Mouse (Mus musculus): ENCODE data around the gene Srgap2.

Gene Srgap2

DNA sequence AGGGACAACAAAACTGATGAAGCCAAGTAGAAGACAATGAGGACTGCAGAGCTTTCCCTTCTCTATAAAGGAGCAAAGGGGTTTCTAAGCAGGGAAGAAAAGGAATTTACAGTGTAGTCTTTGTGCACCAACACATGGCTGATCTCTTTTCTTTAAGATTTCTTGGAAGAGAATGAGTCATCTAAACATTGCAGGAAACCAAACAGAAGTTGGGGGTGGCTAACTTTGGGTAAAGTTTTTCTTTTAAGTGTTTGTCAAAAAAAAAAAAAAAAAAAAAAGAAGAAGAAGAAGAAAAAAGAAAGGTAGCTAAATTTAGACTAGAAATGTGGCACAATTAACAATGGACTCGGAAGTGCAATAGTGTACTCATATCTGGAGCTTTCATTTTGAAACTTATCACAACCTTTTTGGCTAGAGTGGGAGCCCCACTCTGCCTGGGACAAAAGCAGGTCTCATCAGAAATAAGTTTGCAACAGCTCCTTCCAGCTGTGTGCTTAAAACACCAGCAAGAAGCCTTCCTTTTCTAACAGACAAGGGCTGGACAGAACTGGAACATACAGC, 148.2 kb downstream of the Srgap2 start:
- 19% methylated on average over 1 of the region's 1 CpGs for WGBS

DNA sequence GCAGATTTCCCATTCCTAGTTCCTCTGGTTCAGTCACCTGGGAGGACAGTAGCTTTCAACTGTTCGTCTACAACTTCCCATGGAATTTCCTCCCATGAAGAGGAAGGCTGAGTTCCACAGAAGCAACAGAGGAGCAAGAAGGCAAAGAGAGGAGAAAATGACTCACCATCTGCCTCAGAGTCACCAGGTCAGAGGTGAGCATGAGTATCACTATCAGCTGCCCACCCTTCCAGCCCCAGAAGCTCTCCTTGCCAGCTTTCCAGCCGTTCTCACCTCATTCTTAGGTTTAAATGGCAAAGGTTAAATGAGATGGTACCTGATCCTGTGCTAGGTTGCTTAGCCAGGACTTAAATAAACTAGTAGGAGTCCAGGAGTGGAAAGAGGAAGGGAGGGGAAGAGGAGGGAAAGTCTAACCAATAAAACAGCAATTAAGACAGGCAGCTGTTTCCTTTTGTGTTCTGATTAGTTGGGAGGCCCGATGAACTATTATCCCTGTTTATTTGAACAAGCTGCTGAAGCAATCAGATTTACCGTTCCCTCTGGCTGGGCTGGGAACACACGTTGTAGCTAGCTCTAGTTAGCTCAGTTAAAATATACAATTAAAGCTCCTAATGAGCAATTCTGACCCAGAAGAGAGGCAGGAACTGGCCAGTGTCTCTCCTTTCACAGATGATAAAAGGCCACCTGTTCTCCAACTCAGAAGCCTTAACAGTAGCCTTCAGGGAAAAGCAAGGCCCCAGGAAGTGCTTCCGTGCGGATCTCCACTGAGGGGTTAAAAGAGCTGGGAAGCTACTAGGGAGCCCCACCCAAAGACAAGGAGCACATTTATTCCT, 148.9 kb downstream of the Srgap2 start:
- 41% methylated on average over 7 of the region's 7 CpGs for WGBS

DNA sequence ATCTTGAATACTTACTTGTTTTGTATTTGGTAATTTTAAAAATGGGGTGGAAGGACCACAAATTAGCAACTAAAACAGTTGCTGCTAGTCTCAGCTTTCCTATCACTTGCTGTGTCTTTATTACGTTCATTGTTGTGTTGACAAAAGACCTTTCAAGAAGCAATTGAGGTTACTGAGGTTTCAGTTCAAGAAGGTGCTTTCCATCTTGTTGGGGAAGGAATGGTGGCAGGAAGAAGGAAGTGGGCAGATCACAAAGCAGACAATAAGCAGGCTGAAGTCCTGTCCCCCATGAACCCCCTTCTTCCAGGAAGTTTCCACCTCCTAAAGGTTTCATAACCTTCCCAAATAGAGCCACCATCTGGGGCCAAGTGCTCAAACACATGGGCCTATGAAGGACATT, 161.3 kb downstream of the Srgap2 start:
- WGBS = 73% methylated on average over 1 of the region's 1 CpGs

DNA sequence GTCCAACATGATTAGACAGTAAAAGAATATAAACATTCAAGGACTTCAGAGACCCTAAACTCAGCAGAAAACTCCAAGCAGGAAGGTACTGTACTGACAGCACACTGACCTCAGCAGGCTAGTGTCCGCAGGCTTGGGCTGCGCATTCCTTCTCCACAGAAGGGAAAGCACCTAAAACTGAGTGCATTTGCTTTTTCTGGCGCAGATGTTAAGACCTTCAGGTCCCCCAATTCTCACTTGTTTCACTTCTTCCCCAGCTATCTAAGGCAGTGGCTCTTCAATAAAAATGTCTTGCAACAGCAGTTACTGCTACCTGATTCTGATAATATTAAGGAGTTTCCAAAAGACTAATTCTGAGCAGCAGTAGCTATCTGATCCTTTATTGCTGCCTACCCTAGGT, 162.7 kb downstream of the Srgap2 start:
- 86% methylated on average over 3 of the region's 3 CpGs for WGBS

DNA sequence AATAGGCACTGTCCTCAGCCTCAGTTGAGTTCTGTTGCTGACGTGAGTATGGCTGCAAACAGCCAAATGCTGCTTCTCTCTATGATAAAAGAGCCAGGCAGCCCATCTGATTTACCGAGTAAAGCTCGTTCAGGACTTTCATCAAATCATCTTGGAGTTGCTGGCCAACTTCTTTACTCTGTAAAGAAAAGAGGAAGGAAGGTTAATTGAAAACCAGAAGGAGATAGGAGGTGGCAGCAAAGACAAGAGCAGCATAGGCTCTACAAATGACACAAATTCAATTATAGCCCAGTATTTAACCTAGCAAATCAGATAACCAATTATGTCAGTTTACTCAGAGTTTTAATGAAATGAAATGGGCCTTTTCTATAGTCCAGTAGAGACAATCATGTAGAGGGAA, 163.3 kb downstream of the Srgap2 start:
- 57% methylated on average over 3 of the region's 3 CpGs for WGBS

DNA sequence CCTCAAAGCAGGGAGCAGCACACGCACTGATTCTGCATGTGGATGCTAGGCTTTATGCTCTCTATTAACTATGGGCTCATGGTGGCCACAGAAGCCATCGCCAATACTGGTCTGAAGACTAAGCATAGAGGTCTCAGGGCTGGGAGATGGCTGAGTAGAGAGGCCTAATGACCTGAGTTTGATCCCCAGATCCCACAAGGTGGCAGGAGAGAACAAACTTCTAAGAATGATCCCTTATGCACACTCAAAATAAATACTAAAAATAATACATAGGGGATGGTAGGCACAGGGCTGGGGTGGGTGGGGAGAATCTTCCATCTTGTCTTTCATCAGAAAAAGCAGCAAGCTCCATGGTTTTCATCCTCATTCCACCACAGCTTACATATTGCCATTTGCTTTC, 165.1 kb downstream of the Srgap2 start:
- 88% methylated on average over 2 of the region's 2 CpGs for WGBS

DNA sequence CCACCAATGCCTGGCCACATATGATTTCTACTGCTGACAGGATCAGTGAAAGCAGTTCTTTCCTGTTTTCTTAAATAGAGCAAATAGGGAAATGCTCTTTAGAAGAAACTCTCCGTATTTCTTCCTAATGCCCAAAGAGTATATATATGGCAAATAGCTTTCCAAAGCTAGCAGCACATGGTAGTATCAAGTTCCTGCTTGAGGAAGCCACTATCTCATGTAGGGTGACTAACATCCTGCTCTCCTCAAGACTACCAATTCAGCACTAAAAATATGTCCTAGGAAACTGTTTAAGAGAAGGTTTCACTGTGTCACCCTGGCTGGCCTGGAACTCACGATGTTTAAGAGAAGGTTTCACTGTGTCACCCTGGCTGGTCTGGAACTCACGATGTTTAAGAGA, 166.4 kb downstream of the Srgap2 start:
- WGBS = 71% methylated on average over 3 of the region's 3 CpGs

DNA sequence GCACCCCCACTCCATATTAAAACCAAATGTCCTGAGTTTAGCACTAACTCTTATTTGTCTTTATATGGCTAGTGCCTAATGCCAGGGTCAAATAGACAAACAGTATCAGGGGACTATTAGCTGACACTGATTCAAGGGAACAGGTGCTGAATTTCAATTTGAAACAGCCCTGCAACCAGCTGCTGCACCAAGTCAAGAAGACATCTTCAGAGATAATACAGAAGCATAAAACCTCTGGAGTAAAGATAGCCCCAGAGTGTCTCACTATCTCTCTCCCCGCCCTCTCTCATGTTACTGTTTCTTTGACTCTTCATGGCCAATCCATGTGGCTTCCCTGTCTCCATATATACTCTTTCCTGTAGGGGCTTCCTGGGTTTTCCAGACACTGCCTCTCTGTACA, 167.5 kb downstream of the Srgap2 start:
- WGBS = 91% methylated on average over 1 of the region's 1 CpGs

DNA sequence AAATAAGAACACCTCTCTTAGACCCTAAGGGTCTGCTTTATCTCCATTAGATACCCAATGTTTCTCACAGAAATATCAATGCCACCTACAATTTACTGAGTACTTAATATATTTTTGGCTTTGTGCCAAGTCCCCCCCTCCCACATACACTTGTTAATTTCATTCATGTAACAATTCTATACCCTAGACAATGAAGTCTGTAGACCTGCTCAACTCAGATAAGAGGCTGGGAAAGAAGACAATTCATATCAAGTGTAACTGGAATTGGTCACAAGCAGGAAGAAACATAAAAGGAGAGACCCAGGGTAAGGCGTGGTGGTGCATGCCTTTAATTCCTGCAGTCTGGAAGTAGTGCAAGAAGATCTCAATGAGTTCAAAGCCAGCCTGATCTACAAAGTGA, 169.9 kb downstream of the Srgap2 start:
- WGBS = 89% methylated on average over 1 of the region's 1 CpGs

DNA sequence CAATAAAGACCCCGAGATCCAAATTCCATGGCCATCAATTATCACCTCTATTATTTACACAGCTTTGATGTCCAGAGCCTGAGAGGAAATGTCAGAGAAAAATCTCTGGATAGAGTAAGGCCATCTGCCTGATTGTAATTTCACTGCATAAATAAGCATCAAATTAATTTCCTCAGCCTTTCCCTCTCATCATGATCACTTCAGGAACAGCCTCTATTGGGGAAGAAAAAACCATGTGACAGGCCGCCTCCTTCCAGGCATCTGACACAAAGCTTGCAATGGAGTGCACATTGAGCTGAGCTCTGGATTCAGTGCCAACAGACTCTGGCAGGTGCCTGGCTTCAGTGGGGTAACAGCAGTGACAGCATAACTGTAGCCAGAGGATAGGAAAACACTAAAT, 175.7 kb downstream of the Srgap2 start:
- WGBS = 39% methylated on average over 2 of the region's 2 CpGs

DNA sequence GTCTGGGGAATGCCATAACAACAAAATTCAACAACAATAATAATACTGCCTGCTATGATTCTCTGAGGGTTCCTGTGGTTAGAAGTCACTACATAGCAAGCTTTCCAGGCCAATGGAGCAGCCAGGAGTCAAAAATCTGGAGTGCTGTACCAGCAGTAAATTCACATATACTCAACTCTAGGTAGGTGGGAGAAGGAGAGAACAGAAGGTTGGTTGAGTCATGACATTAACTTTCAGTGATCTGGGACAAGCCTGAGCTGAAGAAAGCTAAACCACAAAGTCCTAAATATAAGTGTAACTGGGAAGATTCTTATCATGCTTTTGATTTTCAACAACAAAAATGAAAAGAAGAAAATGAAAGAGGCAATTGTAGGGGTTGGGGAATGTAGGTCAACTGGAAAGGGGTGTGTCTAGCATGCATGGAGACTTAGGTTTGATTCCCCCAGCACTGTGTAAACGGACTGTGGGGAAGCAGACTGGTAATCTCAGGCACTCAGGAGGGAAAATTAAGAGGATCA, 177.1 kb downstream of the Srgap2 start:
- WGBS = 45% methylated on average over 1 of the region's 1 CpGs

DNA sequence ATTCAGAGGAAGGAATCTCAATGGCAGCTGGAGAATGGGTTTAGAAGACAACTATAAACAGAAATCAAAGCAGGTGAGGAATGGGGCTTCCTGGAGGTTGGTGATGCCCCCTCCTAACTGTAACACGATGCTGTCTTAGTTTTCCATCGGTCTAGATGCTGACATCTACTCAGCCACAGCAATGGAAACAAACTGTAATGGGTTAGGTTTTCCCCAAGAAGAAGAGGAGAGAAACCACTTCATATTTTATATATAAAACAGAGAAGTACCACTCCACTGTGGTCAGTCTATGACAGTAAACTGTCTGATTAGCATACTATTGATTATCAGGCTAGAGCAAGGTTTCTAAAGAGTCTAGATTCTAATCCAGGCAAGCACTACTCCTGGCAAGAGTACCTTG, 179.4 kb downstream of the Srgap2 start:
- WGBS = 71% methylated on average over 2 of the region's 2 CpGs

DNA sequence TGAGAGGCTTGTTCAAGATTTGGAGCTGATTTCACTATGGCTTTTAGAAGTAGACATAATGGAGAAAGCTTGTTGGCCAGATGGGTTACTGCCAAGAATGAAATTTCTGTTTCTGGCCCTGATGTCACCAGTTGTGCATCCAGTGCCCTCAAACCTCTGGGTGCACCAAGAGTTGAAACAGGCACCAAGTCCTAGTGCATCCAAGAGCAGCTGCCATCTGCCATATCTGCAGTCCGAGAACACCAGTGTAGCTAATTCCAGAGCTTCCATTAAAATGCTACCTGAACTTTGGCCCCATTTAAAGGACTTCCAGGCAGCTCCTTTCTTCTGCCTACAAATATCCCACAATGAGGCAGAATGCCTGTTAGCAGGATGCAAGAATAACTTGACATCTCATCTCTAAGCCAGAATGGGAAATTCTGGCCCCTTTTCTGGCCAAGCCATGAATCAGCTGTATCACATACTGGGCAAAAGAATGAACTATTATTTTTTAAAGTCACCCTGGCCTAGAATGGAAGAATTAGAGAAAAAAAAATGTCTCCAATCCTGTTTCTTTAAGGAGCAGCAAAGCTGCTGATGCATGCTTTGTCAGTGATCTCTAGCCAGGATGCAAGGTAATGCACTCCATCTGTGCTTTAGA, 180.1 kb downstream of the Srgap2 start:
- 87% methylated on average over 1 of the region's 1 CpGs for WGBS

DNA sequence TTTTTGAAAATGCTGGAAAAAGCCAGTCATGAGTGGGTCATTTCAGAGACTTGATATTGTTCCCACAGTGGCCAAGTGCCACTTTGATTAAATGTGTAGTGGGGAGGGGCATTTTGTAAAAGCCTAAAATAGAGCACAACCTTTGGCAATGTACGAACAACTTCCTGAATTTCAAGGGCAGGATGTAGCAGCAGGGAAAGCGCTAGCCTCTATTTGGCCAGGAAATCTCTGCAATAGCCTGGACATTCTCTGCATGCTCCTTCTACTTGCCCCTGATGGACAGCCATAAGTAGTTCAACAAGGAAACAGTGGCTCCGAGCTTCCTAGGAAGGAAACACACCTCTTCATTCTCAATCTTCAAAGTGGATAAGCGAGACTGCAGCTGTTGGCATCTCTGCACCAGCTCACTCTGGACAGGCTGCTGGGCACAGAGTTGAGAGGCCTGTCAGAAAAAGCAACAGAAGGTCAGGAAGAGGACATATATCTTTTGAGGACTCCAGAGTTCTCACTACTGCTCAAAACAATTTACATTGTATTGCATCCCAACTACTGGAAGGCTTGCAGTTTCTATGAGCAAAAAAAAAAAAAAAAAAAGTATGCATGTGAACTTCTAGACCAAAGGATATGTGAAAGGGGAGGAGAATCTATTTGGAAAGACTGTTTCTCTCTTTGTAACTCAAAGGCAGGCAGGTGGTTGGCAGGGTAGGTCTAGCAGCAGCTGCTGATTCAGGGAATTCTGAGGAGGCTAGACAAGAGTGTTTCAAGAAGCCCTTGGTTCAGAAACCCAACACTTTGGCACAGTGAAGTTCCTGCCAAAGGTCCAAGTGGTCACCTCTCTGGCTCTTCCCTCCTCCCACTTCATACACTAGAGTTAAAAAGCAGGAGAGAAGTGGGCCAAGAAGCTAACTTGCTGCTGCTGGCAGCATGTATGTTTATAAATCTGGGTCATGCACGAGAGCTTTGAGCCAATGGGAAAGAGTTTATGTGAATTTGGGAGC, 181.4 kb downstream of the Srgap2 start:
- 64% methylated on average over 5 of the region's 5 CpGs for WGBS

DNA sequence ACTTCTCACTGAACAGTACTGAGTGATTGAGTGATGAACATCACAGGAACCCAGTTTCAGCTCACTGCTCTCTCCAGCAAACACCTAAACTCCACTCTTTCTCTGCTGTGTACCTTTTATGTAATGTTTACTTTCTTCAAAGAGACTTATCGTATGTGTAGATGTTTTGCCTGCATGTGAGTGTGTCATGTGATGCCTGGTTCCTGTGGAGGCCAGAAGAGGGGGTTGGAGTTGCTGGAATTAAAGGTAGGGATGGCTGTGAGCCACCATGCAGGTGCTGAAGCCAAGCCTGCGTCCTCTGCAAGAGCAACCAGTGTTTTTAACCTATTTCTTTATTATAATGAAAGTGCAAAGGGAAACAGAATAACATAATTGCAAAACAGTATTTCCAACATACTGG, 182.5 kb downstream of the Srgap2 start:
- 65% methylated on average over 2 of the region's 2 CpGs for whole genome bisulfite sequencing

DNA sequence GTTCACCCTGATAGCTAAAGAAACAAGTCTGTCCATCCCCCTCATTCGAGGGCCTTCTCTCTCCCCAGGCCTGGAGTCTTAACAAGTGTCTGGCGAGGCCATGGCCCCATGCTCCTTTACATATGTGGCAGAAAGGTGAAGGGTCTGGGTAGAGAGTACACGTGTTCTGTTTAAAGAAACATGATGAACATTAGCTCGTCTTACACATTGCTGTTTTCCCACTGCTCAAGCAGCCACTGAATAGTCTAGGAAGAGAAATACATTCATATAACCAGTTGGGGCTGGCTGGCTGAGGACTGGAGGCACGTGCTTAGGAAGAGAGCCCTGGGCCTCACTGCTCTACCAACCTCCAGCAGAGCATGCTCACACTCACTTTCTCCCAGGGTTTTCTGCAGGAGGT, 191.1 kb downstream of the Srgap2 start:
- 74% methylated on average over 5 of the region's 5 CpGs for WGBS

DNA sequence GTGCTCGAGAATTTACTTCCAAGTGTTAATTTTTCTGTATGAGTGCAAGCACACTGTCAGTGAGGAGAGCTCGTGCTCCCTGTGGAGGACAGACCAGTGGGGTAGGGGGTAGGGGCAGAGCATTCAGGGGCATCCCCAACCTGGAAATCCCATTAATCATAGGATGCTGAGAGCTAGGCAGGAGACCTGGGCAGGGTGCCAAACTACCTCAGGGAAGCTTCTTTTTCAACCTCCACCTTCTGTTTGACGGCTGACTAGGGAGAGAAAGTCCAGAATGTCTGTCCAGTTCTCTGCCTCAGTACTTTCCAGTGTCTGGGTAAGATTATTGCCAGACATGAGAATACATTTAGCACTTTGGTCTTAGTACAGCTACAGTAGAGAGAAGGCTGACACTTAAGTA, 191.5 kb downstream of the Srgap2 start:
- WGBS = 66% methylated on average over 3 of the region's 3 CpGs

DNA sequence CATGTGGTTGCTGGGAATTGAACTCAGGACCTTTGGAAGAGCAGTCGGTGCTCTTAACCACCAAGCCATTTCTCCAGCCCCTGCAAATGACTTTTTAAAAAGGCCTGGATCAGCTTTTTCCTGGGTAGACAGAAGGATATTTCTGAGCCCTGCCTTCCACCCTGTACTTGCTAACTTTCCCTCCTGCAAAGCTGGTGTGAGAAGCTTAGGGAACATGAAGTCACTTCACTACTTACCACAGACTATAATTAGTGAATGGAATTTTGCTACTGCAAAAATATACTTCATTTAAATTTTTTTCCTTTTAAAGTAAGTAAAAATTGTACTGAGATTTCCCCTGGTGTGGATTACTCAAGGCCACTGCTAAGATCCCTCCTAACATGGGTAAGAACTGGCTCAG, 196.0 kb downstream of the Srgap2 start:
- 44% methylated on average over 1 of the region's 1 CpGs for WGBS

DNA sequence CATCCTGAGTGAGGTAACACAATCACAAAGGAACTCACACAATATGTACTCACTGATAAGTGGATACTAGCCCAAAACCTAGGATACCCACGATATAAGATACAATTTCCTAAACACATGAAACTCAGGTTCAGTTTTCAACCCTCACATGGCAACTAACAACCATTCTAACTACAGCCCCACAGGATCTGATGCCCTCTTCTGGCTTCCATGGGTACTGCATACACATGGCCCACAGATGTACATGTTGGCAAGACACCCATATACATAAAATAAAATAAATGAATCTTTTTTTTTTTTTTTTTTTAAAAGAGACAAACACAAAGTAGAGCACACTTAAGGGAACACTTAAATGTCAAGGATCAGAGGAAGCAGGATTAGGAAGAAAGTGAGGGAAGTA, 198.1 kb downstream of the Srgap2 start:
- 100% methylated on average over 1 of the region's 1 CpGs for WGBS

DNA sequence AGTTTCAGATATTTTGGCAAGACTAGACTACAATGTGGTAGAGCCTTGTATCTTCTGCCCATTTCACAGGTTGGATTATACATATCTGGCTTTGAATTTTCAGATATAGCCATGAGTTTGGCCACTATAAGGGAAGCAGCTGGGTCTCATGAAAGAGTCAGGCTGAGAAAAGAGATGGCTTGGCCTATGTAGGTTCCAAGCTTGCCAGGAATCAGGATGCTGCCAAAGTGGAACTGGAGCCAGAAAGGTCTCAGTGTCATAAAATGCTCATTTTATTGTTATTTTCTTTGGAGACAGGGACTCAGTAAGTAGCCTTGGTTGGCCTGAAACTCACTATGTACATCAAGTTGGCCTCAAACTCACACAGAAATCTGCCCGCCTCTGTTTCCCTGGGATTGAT, 200.0 kb downstream of the Srgap2 start:
- WGBS = 97% methylated on average over 1 of the region's 1 CpGs

DNA sequence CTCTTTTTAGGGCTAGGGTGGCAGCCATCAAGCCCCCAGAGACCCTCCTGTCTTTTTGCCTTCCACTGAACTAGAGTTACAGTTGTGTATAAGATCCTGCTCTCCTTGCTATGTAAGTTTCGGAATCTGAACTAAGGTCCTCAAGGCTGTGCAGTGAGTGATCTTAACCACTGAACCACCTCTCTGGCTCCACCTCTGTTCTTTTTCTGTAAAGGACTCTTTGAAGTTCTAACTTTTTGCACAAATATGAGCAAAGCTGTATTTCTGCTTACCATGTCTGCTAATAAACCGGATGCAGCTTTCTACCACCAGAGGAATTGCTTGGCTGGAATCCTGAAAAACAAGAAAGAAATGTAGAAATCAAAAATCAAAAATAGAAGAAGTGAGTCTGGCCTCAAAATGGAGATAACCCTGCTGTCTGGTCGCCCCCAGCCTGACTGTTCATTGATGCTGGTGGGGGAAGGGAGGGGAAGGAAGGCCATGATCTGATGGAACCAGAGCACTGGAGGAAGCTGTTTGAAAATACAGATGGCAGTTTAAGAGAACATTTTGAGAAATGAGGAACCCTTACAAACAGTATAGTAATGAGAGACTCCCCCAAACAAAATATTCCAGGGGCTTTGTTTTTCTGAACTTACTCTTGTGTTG, 202.2 kb downstream of the Srgap2 start:
- WGBS = 89% methylated on average over 3 of the region's 3 CpGs
